Mouse (Mus musculus) brain, embryonic 14.5 days (tissue): Measurements from ENCODE around the gene Manba. TPM values are rescaled to one million over a fixed set of nuclear protein-coding genes. Genes with fewer than 3 reads are reported as not detected.

Experiments used
- DNase-seq: peaks from one replicate; pipeline ENCODE4 v3.0.0-alpha.2; 2011; ENCODE audit warnings: low read depth
- CTCF ChIP-seq: fragments of 200-500 bp; IDR thresholded peaks from 2 replicates; pipeline ENCODE4 v1.5.1; 2012; ENCODE audit warnings: inconsistent platforms, mild to moderate bottlenecking, moderate library complexity, borderline replicate concordance; ENCODE audit not compliant: insufficient read depth, insufficient read length; ENCODE audit errors: extremely low read depth
- POLR2A ChIP-seq: fragments of 200-500 bp; IDR thresholded peaks from 2 replicates; pipeline ENCODE4 v1.6.1; 2012; ENCODE audit warnings: mild to moderate bottlenecking, inconsistent platforms, borderline replicate concordance; ENCODE audit not compliant: poor library complexity, insufficient read depth, insufficient read length, severe bottlenecking; ENCODE audit errors: extremely low read depth
- polyA plus RNA-seq: library from polyadenylated mRNA; depleted of rRNA; stranded (reverse); fragments of >200 nt; gene quantifications from 2 replicates; pipeline ENCODE4 v1.2.3, GENCODE M21; 2012; rRNA removed

The Manba gene
- 2.0 and 3.1 TPM in 2 replicates for polyA plus RNA-seq

DNA sequence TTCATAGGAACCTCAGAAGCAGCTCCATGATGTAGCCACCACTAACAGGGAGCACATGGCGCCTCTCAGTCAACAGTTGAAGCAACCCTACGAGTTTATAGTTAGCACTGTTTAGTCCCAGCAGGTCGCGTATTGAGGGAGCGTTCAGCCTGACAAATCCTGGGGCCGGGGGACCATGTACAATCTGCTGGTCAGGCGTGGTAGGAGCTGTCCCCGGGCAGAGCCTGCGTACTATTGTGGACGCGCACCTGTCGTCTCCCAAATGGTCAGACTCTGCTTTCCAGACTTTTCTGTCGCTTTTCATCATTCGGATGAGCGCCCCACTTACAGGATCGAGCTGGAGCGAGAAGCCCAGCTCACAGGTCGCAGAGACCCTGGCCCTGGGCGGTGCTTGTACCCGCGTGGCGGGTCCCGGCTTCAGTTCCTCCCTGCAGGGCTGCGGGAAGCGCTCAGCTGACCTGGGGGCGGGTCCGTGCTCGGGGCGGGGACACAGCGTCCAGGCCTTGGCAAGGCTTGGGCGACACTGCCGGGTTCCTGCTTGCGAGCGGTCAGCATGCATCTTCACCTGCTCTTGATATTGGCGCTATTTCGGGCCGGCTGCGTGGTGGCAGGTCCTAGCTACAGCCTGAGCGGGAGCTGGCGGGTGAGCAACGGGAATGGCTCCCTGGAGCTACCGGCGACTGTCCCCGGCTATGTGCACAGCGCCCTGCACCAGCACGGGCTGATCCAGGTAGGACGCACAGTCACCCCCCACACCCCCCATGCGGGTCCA is at the start of gene Manba:
TSS of gene Manba (plus strand) at position 484 of the 772 bp plus-strand sequence.
- no peak for TF ChIP-seq CTCF
- TF ChIP-seq POLR2A, result no peak
- peak; percentile 77 for DNase-seq

- TF ChIP-seq POLR2A (no peak), CTCF (no peak)
- DNase-seq, result peak; percentile 30
Measured at GRCm38 (mm10) chr3:135436901-135437616, 48.4 kb upstream of the Manba start.

DNA sequence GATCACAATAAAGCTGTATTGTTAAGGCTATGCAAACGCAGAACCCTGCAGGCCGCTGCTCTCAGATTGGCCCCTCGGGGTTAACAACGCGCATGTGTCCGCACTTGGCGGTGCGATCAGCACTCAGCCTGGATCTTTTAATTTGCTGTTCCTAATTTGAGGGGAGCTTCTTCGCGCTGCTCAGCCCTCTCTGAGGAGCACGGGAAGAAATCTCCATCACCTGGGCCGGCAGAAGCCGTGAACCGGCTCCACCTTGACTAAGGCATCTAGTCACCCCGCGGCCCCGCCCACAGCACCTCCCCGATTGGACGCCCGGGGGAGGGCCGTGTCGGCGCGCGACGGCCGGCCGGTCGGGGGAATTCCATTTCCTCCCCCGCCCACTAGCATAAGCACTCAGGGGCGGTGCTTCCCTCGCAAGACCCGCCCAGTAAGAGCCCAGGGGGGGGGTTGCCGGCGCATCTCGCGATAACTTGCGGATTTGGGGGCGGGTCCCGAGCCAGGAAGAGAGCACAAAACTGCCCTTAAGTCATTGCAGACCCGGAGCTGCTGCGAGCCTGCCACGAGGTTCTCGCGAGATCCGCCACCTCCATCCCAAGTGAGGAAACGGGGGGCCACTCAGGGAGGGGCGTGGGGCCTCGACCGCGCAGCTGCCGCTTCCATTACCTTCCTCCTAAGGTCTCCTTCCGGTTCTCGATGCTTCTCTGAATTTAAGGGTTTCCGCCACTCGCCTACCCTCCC is 47.5 kb upstream of the Manba start, which contains the start of gene Ube2d3:
TSS of gene Ube2d3 (plus strand) at position 392 of the 738 bp plus-strand sequence.
- peak; percentile 100 for DNase-seq
- TF ChIP-seq CTCF (no peak), POLR2A (peak; percentile 75)

GRCm38 (mm10) chr3:135438531-135438912 is 46.9 kb upstream of the Manba start:
- peak; percentile 97 for DNase-seq
- TF ChIP-seq CTCF (no peak), POLR2A (peak; percentile 83; the same call in 1 of the 2 replicates)

DNA sequence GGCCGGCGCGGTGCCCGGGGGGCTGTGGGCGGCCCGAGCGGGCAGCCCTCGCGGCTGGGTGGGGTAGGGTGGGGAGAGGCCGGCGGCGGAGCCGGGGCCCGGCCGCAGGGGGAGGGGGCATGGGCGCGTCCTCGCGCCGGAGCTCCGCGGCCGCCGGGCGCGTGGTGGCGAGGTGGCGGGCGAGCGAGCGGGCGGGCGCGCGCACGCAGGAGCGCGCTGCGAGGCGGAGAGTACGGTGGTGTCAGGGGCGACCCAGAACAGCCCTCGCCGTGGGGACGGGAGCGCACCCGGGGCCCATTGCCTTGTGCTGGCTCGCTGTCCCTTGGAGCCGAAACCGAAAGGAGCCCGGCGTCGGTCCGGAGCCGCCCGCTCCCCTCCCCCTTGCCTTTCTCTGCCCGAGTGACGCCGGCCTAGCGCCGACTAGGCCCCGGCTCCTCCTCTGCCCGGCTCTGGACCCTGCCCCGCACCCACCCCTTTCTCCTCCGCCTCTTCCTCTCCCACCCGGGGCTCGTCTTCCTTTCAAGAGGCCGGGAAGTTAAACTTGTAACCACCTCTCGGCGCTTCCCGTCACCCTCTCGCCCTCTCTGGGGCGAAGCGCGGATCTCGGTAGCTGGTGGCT is 46.4 kb upstream of the Manba start:
- DNase-seq, result peak; percentile 89
- TF ChIP-seq POLR2A, result peak; percentile 63; the same call in 1 of the 2 replicates
- TF ChIP-seq CTCF, result no peak

DNA sequence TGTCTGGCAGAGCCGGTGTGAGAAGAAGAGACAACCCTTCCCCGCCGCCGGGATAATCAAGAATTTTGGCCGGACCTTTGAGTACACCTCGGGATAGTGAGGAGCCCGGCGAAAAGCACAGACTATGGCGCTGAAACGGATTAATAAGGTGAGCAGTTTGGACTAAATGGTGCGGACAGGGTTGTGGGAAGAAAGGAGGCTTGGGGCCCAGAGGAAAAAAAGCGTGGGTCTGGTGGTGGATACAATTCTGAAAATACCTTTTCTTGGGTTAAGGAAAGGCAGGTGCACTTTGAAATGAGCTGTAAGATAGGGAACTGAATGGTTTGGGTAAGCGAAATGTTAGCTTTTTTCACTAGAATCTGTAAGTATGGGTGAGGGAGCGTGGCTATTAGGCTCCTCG is 45.8 kb upstream of the Manba start:
- peak; percentile 2 for DNase-seq
- TF ChIP-seq CTCF (no peak), POLR2A (no peak)

DNA sequence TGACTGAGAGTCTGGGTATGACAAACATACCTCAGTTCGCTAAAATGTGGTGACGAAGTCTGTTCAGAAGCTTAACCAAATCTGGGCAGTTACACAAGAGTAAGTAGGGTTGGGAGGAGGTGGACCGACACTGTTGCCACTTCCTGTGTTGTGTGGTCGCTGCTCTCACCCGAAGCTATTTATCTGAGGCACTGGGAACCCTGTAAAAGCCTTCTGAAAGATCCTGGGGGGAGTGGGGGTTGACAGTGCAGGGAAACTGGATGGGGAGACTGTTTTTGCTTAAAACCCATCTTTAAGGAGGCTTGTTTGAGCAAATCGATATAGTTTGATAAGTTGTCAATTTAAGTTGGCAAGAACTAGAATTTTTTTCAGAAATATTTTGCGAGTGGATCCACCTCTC is 45.2 kb upstream of the Manba start:
- TF ChIP-seq CTCF (no peak), POLR2A (no peak)
- DNase-seq, result peak; percentile 43

DNA sequence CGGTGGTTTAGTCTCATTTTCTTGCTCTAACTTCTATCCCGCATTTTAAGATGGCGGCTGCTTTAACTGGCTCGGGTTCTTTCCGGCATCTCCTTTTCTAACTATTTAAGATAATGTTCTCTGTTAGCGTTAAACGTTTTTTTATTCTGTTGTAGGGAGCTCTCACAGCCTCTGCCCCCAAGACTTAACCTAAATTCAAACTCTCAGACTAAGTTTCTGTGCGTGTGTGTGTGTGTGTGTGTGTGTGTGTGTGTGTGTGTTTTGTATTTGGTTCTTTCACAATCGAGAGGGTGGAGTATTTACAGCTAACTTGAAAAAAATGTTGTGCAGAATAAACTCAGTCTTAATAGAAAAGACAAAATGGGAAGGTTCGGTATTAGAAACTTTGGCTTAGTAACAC is 44.8 kb upstream of the Manba start:
- no peak for TF ChIP-seq POLR2A
- no peak for TF ChIP-seq CTCF
- no peak for DNase-seq

DNA sequence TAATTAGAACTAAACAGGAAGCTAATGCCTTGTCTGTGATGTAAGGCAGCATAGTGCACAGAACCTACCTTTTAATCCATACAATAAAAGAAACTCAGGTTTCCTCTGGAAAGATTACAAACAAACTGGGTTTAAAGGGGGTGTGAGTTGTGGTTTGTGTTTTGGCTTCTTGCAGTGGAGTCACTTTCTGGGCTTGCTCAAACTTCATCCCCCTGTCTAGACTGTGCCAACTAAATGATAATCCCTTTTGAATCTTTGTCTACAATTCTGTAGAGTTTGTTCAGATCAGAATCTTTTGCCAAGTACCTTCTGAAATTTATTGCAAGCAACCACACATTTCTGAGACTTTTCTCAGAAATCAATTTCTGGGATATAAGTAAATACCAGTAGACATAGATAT is 40.5 kb upstream of the Manba start:
- no peak for DNase-seq
- TF ChIP-seq CTCF (no peak), POLR2A (no peak)

DNA sequence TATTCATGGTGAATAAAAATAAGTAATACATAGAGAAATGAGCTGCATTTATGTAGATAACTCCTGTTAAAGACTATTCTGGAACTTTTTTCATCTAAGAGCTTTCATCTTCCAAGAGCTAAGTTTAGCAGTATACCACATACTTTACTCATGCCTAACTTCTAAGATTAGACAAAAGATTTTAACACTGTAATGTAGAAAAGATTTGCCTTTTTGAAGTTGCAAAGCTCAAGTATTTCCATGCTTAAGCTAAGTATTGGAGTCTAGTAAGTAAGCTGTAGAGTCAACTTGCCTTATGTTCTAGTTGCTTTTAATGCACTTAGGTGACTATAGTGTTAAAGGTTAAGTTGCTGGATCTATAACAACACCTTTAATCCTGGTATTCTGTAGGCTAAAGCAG is 26.4 kb upstream of the Manba start:
- no peak for DNase-seq
- no peak for TF ChIP-seq CTCF
- no peak for TF ChIP-seq POLR2A
